Mouse (Mus musculus): Measurements from ENCODE around the gene Slc25a39. TPM values are rescaled to one million over a fixed set of nuclear protein-coding genes. Genes with fewer than 3 reads are reported as not detected.
A peak's percentile ranks its signal among the peaks of the same experiment; 100 is the strongest.

Gene Slc25a39
- polyA plus RNA-seq, 1 experiment from 2014 or later = 145 TPM

DNA sequence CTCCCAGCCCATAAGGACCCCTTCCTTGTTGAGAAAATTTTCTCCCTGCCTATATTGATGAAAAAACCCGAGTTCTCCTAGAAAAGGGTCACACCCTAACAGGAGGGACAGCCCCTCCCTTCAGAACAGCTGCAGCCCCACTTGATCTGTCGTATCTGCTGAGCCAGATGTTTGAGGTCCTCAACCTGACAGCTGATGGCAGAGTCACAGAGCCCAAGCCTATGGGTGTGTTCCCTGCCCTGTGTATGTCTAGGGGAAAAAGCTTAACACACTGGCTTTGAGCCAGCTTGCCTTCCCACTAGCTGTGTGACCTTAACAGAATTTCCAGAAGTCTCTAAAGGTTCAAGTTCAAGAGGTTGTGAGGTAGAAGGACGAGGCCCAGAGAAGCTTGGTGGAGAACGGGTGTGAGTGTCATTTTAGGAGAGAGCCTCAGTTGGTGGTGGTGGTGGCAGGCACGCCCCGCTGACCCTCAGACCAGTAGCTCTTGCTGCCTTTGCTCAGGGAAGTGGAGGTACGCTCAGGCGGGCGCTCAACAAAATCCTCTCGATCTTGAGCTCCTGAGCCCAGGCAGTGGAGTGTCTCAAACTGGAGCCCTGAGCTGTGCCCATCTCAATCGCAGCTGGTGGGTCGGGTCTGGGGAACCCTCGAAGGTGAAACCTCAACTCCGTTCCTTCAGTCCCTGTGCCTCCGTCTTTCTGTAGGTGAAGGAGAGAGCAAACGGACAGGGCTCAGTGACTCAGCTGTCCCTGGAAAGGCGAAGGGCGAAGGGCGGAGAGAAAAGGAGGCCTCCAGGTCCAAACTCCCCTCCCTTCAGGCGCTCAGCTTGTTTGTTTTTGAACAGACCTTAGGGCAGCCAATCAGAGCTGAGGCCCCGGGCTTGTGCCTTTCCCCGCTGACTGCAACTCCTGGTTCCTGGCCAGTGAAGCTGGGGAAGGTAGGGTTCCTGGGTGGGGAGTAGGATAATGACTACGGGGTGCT, 32.3 kb downstream of the Slc25a39 start:
- ATAC-seq (peak; percentile 63; the same call in 1 of the 2 replicates), DNase-seq (ENCODE audit: low spot score) (peak; percentile 61)
- Histone ChIP-seq H3K9ac (ENCODE audit: low read length) (peak overlapping the region; percentile 38; the same call in 1 of the 2 replicates), H3K27me3 (replicated peaks; ENCODE audit: control insufficient read depth, insufficient read depth, low read length) (0 out of 2 replicates have a peak, but pooled peaks cover 4% of the 10 kb centered on the region), H3K4me1 (ENCODE audit: control insufficient read depth, insufficient read depth, low read length) (peaks cover 9% of the 10 kb centered on the region), H3K36me3 (ENCODE audit: control insufficient read depth, insufficient read depth, low read length) (no peaks in the 10 kb centered on the region), H3K4me3 (ENCODE audit: low read depth, low read length) (no peak overlapping the region), H3K9me3 (replicated peaks; ENCODE audit: control insufficient read depth, low read length) (no peaks in the 10 kb centered on the region), H3K27ac (ENCODE audit: low read depth, low read length) (no peak overlapping the region), H3K4me2 (ENCODE audit: low read length) (peak overlapping the region; percentile 43)
- WGBS = 9% methylated on average over 23 of the region's 23 CpGs

DNA sequence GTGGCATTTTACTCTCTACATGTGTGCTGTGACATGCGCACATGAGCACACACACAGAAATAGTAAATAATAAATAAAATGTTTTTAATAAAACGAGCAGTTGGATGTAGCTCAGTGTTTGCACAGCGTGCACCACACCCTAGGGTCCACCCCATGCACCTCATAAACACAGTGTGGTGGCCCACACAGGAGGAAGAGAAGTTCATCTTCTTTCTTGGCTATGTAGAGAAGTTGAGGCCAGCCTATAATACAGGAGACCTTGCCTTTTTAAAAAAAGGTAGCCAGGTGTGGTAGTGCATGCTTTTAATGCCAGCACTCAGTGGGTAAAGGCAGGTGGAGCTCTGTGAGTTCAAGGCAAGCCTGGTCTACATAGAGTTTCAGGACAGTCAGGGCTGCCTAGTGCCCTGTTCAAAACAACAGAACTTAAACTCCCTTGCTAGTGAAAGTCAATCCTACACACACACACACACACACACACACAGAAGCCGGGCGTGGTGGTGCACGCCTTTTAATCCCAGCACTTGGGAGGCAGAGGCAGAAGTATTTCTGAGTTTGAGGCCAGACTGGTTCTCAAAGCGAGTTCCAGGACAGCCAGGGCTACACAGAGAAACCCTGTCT, 33.5 kb downstream of the Slc25a39 start:
- ATAC-seq (no peak), DNase-seq (ENCODE audit: low spot score) (no peak)
- Histone ChIP-seq H3K4me1 (ENCODE audit: control insufficient read depth, insufficient read depth, low read length) (peaks cover 9% of the 10 kb centered on the region), H3K27ac (ENCODE audit: low read depth, low read length) (no peak overlapping the region), H3K27me3 (replicated peaks; ENCODE audit: control insufficient read depth, insufficient read depth, low read length) (0 out of 2 replicates have a peak, but pooled peaks cover 4% of the 10 kb centered on the region), H3K9ac (ENCODE audit: low read length) (no peak overlapping the region), H3K4me2 (ENCODE audit: low read length) (no peak overlapping the region), H3K4me3 (ENCODE audit: low read depth, low read length) (no peak overlapping the region), H3K9me3 (replicated peaks; ENCODE audit: control insufficient read depth, low read length) (no peaks in the 10 kb centered on the region), H3K36me3 (ENCODE audit: control insufficient read depth, insufficient read depth, low read length) (no peaks in the 10 kb centered on the region)
- WGBS = 81% methylated on average over 7 of the region's 7 CpGs

DNA sequence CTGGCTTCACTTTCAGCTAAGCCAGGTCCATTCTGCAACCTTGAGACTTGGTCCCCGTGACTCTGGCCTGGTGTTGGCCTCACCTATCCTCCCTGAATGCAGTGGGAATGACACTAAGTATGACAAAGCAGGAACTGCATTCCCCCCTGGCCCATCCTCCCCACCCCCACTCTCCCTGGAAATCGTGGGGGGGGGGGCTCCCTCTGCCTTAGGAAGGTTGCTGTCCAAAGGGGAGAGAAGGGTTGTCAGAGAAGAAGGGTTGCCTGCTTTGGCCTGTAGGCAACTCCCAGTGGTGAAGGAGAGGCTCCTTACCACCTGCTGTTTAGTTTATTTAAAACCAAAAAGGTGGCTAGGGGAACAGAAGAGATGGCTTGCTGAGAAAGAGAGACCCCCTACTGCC, 34.1 kb downstream of the Slc25a39 start:
- DNase-seq (ENCODE audit: low spot score) (no peak), ATAC-seq (no peak)
- H3K27ac ChIP-seq (ENCODE audit: low read depth, low read length) = no peak overlapping the region

DNA sequence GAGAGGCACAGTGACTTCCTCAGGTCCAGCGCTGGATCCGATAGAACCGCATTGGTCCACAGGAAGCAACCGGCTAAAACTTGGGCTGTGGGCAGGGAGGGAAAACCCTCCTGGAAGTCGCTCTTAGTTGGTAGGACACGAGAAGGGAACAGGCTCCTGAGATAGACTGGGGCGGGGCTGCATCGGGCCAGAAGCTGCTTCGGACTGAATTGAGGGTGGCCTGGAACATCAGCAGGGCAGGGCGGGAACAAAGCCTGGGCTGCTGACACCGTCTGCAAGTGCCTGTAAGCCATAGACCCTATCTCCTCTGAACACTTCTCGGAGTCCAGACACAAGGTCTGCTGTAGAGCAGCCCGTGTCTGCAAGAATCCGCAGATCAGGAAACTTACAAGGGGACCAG, 34.8 kb downstream of the Slc25a39 start:
- 40% methylated on average over 14 of the region's 14 CpGs for WGBS

More for the DNA sequence above, 34.1 kb downstream of the Slc25a39 start:
- Histone ChIP-seq H3K9ac (ENCODE audit: low read length) (no peak overlapping the region), H3K4me1 (ENCODE audit: control insufficient read depth, insufficient read depth, low read length) (peaks cover 9% of the 10 kb centered on the region), H3K27me3 (replicated peaks; ENCODE audit: control insufficient read depth, insufficient read depth, low read length) (0 out of 2 replicates have a peak, but pooled peaks cover 4% of the 10 kb centered on the region), H3K36me3 (ENCODE audit: control insufficient read depth, insufficient read depth, low read length) (no peaks in the 10 kb centered on the region), H3K9me3 (replicated peaks; ENCODE audit: control insufficient read depth, low read length) (no peaks in the 10 kb centered on the region), H3K4me3 (ENCODE audit: low read depth, low read length) (no peak overlapping the region), H3K4me2 (ENCODE audit: low read length) (no peak overlapping the region)
- WGBS = 23% methylated on average over 2 of the region's 2 CpGs

DNA sequence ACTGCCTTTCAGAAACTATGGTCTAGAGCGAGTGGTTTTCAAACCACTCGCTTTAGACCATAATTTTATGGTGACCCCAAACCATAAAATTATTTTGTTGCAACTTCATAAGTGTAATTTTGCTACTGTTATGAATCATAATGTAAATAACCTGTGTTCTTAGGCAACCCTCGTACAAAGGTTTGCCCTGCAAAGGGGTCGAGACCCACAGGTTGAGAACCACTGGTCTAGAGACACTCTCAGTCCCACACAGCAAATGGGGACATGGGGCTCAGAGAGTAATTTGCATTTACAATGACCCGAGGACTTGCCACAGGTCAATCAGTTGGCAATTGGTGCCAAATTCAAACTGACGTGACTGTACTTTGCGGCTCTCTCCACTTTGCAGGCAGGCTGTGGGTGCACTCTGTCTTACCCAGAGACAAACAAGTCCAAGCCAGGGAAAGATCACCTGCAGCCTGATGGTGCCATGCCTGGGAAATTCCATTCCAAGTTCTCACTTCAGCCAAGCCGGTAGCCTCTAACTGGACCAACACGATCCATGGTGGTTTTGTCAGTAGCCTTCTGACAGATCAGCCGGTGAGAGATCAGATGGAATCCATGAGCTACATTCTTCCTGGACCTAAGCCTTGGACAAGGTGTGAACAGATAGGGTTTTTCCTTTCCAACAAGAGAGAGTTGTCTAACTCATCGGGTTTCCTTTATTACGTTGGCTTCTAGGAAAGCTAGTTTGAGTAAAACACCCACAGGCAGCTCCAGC, 35.6 kb downstream of the Slc25a39 start:
- Histone ChIP-seq H3K27me3 (replicated peaks; ENCODE audit: control insufficient read depth, insufficient read depth, low read length) (0 out of 2 replicates have a peak, but pooled peaks cover 4% of the 10 kb centered on the region), H3K36me3 (ENCODE audit: control insufficient read depth, insufficient read depth, low read length) (no peaks in the 10 kb centered on the region), H3K9me3 (replicated peaks; ENCODE audit: control insufficient read depth, low read length) (no peaks in the 10 kb centered on the region), H3K4me2 (ENCODE audit: low read length) (no peak overlapping the region), H3K4me1 (ENCODE audit: control insufficient read depth, insufficient read depth, low read length) (peaks cover 9% of the 10 kb centered on the region), H3K9ac (ENCODE audit: low read length) (no peak overlapping the region), H3K27ac (ENCODE audit: low read depth, low read length) (no peak overlapping the region), H3K4me3 (ENCODE audit: low read depth, low read length) (no peak overlapping the region)
- DNase-seq (ENCODE audit: low spot score) (no peak), ATAC-seq (no peak)
- 88% methylated on average over 12 of the region's 12 CpGs for WGBS

More for the DNA sequence above, 34.8 kb downstream of the Slc25a39 start:
- DNase-seq (ENCODE audit: low spot score) (no peak), ATAC-seq (no peak)
- Histone ChIP-seq H3K4me2 (ENCODE audit: low read length) (no peak overlapping the region), H3K36me3 (ENCODE audit: control insufficient read depth, insufficient read depth, low read length) (no peaks in the 10 kb centered on the region), H3K27me3 (replicated peaks; ENCODE audit: control insufficient read depth, insufficient read depth, low read length) (0 out of 2 replicates have a peak, but pooled peaks cover 4% of the 10 kb centered on the region), H3K4me1 (ENCODE audit: control insufficient read depth, insufficient read depth, low read length) (peaks cover 9% of the 10 kb centered on the region), H3K9ac (ENCODE audit: low read length) (no peak overlapping the region), H3K27ac (ENCODE audit: low read depth, low read length) (no peak overlapping the region), H3K9me3 (replicated peaks; ENCODE audit: control insufficient read depth, low read length) (no peaks in the 10 kb centered on the region), H3K4me3 (ENCODE audit: low read depth, low read length) (no peak overlapping the region)

DNA sequence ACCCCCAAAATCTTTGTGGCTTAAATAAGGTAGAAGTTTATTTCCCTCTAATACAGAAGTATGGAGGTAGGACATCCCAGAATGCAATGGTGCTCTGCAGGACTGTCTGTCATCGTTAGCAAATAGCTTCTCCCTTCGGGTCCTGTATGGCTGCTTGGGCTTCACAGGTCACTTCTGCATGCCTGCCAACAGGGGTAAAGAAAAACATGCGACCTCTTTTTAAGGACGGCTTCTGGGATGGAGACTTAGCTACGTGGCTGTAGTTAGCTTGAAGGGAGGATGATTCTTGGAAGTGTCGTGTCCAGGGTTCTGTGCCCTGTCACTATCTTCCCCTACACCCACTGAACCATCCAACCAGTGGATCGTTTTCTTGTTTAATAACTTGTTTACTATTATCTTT, 37.5 kb downstream of the Slc25a39 start:
- no peak for ATAC-seq
- no peak for DNase-seq (ENCODE audit: low spot score)
- 0 out of 2 replicates have a peak, but pooled peaks cover 4% of the 10 kb centered on the region for H3K27me3 ChIP-seq (replicated peaks; ENCODE audit: control insufficient read depth, insufficient read depth, low read length)
- 54% methylated on average over 7 of the region's 7 CpGs for WGBS
- no peaks in the 10 kb centered on the region for H3K9me3 ChIP-seq (replicated peaks; ENCODE audit: control insufficient read depth, low read length)
- no peaks in the 10 kb centered on the region for H3K4me1 ChIP-seq (ENCODE audit: control insufficient read depth, insufficient read depth, low read length)
- no peak overlapping the region for H3K4me2 ChIP-seq (ENCODE audit: low read length)
- no peak overlapping the region for H3K9ac ChIP-seq (ENCODE audit: low read length)
- H3K36me3 ChIP-seq (ENCODE audit: control insufficient read depth, insufficient read depth, low read length) = no peaks in the 10 kb centered on the region
- no peak overlapping the region for H3K27ac ChIP-seq (ENCODE audit: low read depth, low read length)
- H3K4me3 ChIP-seq (ENCODE audit: low read depth, low read length) = no peak overlapping the region

DNA sequence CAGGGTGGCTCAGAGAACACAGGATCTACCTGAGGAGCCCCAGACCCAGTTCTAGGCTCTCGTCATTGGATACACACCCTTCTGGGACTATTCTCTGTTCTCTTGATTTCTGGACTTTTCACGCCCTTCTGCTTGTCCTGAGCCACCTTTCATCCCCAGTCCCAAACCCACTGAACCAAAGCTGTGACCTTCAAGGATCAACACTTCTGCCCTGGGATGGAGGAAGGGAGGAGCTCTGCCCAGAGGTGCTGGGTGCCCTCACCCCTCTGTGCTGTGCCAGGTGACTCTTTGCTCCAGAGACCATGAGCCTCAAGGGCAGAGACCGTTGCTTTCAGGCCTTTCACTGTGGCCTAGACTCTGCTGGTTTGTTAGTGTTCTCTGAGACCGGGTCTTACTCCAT, 38.5 kb downstream of the Slc25a39 start:
- no peak overlapping the region for H3K9ac ChIP-seq (ENCODE audit: low read length)
- H3K4me3 ChIP-seq (ENCODE audit: low read depth, low read length) = no peak overlapping the region
- no peak overlapping the region for H3K4me2 ChIP-seq (ENCODE audit: low read length)
- WGBS = 70% methylated on average over 4 of the region's 4 CpGs
- no peak overlapping the region for H3K27ac ChIP-seq (ENCODE audit: low read depth, low read length)
- no peaks in the 10 kb centered on the region for H3K9me3 ChIP-seq (replicated peaks; ENCODE audit: control insufficient read depth, low read length)
- no peak for DNase-seq (ENCODE audit: low spot score)
- H3K27me3 ChIP-seq (replicated peaks; ENCODE audit: control insufficient read depth, insufficient read depth, low read length) = 0 out of 2 replicates have a peak, but pooled peaks cover 4% of the 10 kb centered on the region
- H3K36me3 ChIP-seq (ENCODE audit: control insufficient read depth, insufficient read depth, low read length) = no peaks in the 10 kb centered on the region
- no peak for ATAC-seq
- no peaks in the 10 kb centered on the region for H3K4me1 ChIP-seq (ENCODE audit: control insufficient read depth, insufficient read depth, low read length)

DNA sequence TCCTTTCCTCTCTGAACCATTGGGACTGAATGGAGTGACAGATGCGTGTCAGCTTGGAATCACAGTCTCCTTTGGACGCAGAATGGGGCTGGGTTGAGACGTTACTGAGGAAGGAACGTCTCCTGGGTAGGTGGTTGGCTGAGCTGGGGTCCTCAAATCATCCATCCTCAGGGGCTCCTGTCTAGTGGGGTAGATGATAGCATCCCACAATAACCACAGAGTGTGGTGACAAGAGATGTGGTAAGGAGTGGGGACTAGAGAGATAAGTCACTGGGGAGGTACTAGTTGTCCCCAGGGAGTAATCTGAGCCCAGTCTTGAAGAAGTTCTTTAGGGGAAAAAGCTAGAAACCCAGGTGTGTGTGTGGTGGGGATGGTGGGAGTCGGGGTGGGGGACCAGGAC, 39.4 kb downstream of the Slc25a39 start:
- Histone ChIP-seq H3K9ac (ENCODE audit: low read length) (no peak overlapping the region), H3K4me2 (ENCODE audit: low read length) (no peak overlapping the region), H3K4me3 (ENCODE audit: low read depth, low read length) (no peak overlapping the region), H3K9me3 (replicated peaks; ENCODE audit: control insufficient read depth, low read length) (no peaks in the 10 kb centered on the region), H3K36me3 (ENCODE audit: control insufficient read depth, insufficient read depth, low read length) (no peaks in the 10 kb centered on the region), H3K27ac (ENCODE audit: low read depth, low read length) (no peak overlapping the region), H3K27me3 (replicated peaks; ENCODE audit: control insufficient read depth, insufficient read depth, low read length) (no peaks in the 10 kb centered on the region), H3K4me1 (ENCODE audit: control insufficient read depth, insufficient read depth, low read length) (no peaks in the 10 kb centered on the region)
- no peak for DNase-seq (ENCODE audit: low spot score)
- ATAC-seq = no peak
- WGBS = 78% methylated on average over 5 of the region's 5 CpGs

Measured in forebrain, embryonic 14.5 days (tissue).